Comparison of ENCODE assay signal across 13 mouse cellular contexts in the genomic region with DNA sequence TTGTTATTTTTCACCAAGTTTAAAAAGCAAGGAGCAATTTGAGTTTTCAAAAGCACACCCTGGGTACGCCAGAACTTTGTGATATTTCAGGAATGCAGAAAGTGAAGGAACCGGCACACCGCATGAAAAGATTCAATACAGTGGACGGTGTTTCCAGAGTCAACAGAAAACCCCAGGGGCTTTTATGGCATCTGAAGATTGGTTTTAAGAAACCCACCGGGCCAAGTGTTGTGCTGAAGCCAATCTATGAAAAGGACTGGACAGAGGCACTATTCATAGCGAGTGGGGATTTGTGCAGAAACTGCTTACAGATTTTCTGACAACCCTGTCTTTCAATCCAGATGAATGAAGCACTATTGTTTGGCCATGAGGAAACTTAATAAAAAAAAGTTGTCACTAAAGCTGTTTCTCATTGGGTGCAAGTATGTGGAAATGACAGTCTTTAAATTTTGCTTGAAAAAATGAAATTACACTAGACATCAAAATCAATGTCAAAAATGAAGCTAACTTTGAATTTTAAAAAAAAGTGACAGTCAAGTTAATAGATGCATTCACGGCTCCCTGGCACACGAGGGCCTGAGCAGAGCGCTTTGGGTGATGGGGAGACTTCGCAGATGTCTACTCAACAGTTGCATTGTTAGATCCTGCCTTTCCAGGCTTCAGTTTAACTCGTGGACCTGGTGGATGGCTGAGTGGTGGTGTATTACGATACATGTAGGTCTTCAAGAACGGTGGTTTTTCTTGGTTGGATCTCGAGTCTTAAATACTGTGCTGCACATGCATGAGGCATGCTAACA. TPM values are rescaled to one million over a fixed set of nuclear protein-coding genes. Genes with fewer than 3 reads are reported as not detected.
DNase-seq lines count a peak whose midpoint lies in the region; ATAC-seq and TF ChIP-seq lines count a peak whose summit lies in the region.
"Had no signal": no experiment of that assay in that cellular context is flagged by ENCODE, and none has a peak within 500 bp of the region (broad histone marks: within the 10 kb centered on the region; RNA-seq: fewer than 3 reads in every experiment).

No protein-coding gene starts in this region.

- no peaks in the 10 kb centered on the region for H3K9me3 ChIP-seq in forebrain, embryonic 10.5 days
- no peaks in the 10 kb centered on the region for H3K9me3 ChIP-seq in forebrain, embryonic 15.5 days
- no peaks in the 10 kb centered on the region for H3K9me3 ChIP-seq in embryonic facial prominence, embryonic 10.5 days
- no peaks in the 10 kb centered on the region for H3K9me3 ChIP-seq in hindbrain, embryonic 12.5 days (replicated peaks)
- H3K9me3 ChIP-seq: neural tube, embryonic 12.5 days had no signal

- H3K4me2 ChIP-seq in forebrain, embryonic 15.5 days (replicated peaks) = no peak overlapping the region
- H3K4me2 ChIP-seq in hindbrain, embryonic 12.5 days (replicated peaks) = no peak overlapping the region

- peak overlapping the region; percentile 16; the same call in 1 of the 2 replicates for H3K4me3 ChIP-seq in forebrain, embryonic 10.5 days
- H3K4me3 ChIP-seq in forebrain, embryonic 15.5 days = no peak overlapping the region
- H3K4me3 ChIP-seq in left cerebral cortex, adult 2 months = no peak overlapping the region
- H3K4me3 ChIP-seq in embryonic facial prominence, embryonic 10.5 days = no peak overlapping the region
- H3K4me3 ChIP-seq in hindbrain, embryonic 12.5 days = no peak overlapping the region
- H3K4me3 ChIP-seq: neural tube, embryonic 12.5 days had no signal

- H3K36me3 ChIP-seq in forebrain, embryonic 10.5 days (replicated peaks) = no peaks in the 10 kb centered on the region
- H3K36me3 ChIP-seq in forebrain, embryonic 15.5 days = no peaks in the 10 kb centered on the region
- H3K36me3 ChIP-seq in embryonic facial prominence, embryonic 10.5 days (replicated peaks) = no peaks in the 10 kb centered on the region
- H3K36me3 ChIP-seq in hindbrain, embryonic 12.5 days = no peaks in the 10 kb centered on the region
- H3K36me3 ChIP-seq: neural tube, embryonic 12.5 days had no signal

- H3K9ac ChIP-seq in forebrain, embryonic 15.5 days (replicated peaks) = no peak overlapping the region
- no peak overlapping the region for H3K9ac ChIP-seq in hindbrain, embryonic 12.5 days
- H3K9ac ChIP-seq: neural tube, embryonic 12.5 days had no signal

- H3K27ac ChIP-seq in forebrain, embryonic 10.5 days = peak overlapping the region; percentile 81
- H3K27ac ChIP-seq in forebrain, embryonic 15.5 days (replicated peaks) = no peak overlapping the region
- H3K27ac ChIP-seq in left cerebral cortex, adult 2 months = peak overlapping the region; percentile 71
- H3K27ac ChIP-seq in embryonic facial prominence, embryonic 10.5 days (replicated peaks) = peak overlapping the region; percentile 48; the same call in 1 of the 2 replicates
- peak overlapping the region; percentile 64; the same call in 1 of the 2 replicates for H3K27ac ChIP-seq in hindbrain, embryonic 12.5 days
- H3K27ac ChIP-seq: macrophage; neural tube, embryonic 12.5 days had no signal

- no peak for TF ChIP-seq CTCF in left cerebral cortex, adult 2 months (IDR thresholded peaks at IDR 0.05)

- no peaks in the 10 kb centered on the region for H3K27me3 ChIP-seq in forebrain, embryonic 10.5 days (ENCODE audit: poor library complexity, severe bottlenecking)
- H3K27me3 ChIP-seq in forebrain, embryonic 15.5 days = no peaks in the 10 kb centered on the region
- no peaks in the 10 kb centered on the region for H3K27me3 ChIP-seq in embryonic facial prominence, embryonic 10.5 days (replicated peaks; ENCODE audit: low read depth, poor library complexity, severe bottlenecking)
- no peaks in the 10 kb centered on the region for H3K27me3 ChIP-seq in hindbrain, embryonic 12.5 days

- 38% methylated on average over 14 of the region's 14 CpGs for WGBS in forebrain, embryonic 10.5 days
- WGBS in forebrain, embryonic 15.5 days = 30% methylated on average over 14 of the region's 14 CpGs
- WGBS in embryonic facial prominence, embryonic 10.5 days = 41% methylated on average over 14 of the region's 14 CpGs
- 40% methylated on average over 14 of the region's 14 CpGs for WGBS in hindbrain, embryonic 12.5 days

- peaks cover 30% of the 10 kb centered on the region for H3K4me1 ChIP-seq in forebrain, embryonic 10.5 days
- H3K4me1 ChIP-seq in forebrain, embryonic 15.5 days = peaks cover 10% of the 10 kb centered on the region
- peaks cover 26% of the 10 kb centered on the region for H3K4me1 ChIP-seq in embryonic facial prominence, embryonic 10.5 days
- peaks cover 20% of the 10 kb centered on the region for H3K4me1 ChIP-seq in hindbrain, embryonic 12.5 days

- intact Hi-C loops in left cerebral cortex, adult 2 months (cut with DNase I) = no loop called here
- intact Hi-C loops in left cerebral cortex, postnatal 4 days (cut with DNase I) = no loop called here

- DNase-seq in forebrain, embryonic 10.5 days (ENCODE audit: extremely low spot score, low spot score) = no peak
- no peak for DNase-seq in left cerebral cortex, adult 2 months (ENCODE audit: extremely low spot score in 1 of 2, low spot score in 2 of 2)
- DNase-seq in left cerebral cortex, postnatal 4 days = no peak
- peak; percentile 28 for DNase-seq in embryonic facial prominence, embryonic 10.5 days (ENCODE audit: low spot score)
- DNase-seq in right cerebral cortex, postnatal 14 days = no peak
- DNase-seq in adrenal gland, postnatal 4 days (ENCODE audit: low spot score in 2 of 2) = no peak
- DNase-seq: B cell, adult 2 months; kidney, postnatal 25 days; thymus, postnatal 4 days had no signal

- no peak for ATAC-seq in forebrain, embryonic 15.5 days (replicated peaks)
- ATAC-seq in hindbrain, embryonic 12.5 days (ENCODE audit: low FRiP score) = no peak

RNA-seq across cellular contexts. Expression of gene Cnmd, which starts 16.1 kb away (rescaled TPM):
- 1.7 TPM in 2 replicates for polyA plus RNA-seq in forebrain, embryonic 10.5 days (2016; fragmentation: Nextera tagmentation; extraction: Ambion mirVana)
- 1.5 and 2.6 TPM in 2 replicates for polyA plus RNA-seq in forebrain, embryonic 15.5 days (2015; fragmentation: Nextera tagmentation; extraction: Ambion mirVana)
- 1 to 10 TPM in 1 of 2 experiments, under 1 TPM in 1; 0.59 to 1.5 TPM for total RNA-seq in left cerebral cortex, adult 2 months (2021)
- 1 to 10 TPM in 1 of 2 experiments, under 1 TPM in 1; 0.64 to 1.6 TPM for total RNA-seq in left cerebral cortex, postnatal 4 days (2021)
- 2.4 and 5.5 TPM in 2 replicates for polyA plus RNA-seq in embryonic facial prominence, embryonic 10.5 days (2016; fragmentation: Nextera tagmentation; extraction: Ambion mirVana)
- polyA plus RNA-seq in hindbrain, embryonic 12.5 days (2016; fragmentation: Nextera tagmentation; extraction: Ambion mirVana) = 66.9 and 90.7 TPM in 2 replicates
- under 1 TPM; 0.34 to 0.56 TPM for total RNA-seq in adrenal gland, postnatal 4 days (2021)
- polyA plus RNA-seq: macrophage had no signal

Comparison
In these comparisons a context has a peak if more than half of its experiments do, and no peak if none do; other contexts are left out.
1. RNA of gene Cnmd, which starts 16.1 kb away (polyA plus RNA-seq): 66.9 to 90.7 TPM in hindbrain, embryonic 12.5 days; 1.5 to 2.6 TPM in forebrain, embryonic 15.5 days, 2.4 to 5.5 TPM in embryonic facial prominence, embryonic 10.5 days and 1.7 TPM in forebrain, embryonic 10.5 days; every median in the first group is over 10 times any median in the second.